Comparison of ENCODE assay signal across 18 mouse cellular contexts in genomic region chr5:142423701-142424100, GRCm38 (mm10). TPM values are rescaled to one million over a fixed set of nuclear protein-coding genes. Genes with fewer than 3 reads are reported as not detected.
A peak's percentile ranks its signal among the peaks of the same experiment; 100 is the strongest.
DNase-seq lines count a peak whose midpoint lies in the region; ATAC-seq lines count a peak whose summit lies in the region.
"Had no signal": no experiment of that assay in that cellular context is flagged by ENCODE, and none has a peak within 500 bp of the region (broad histone marks: within the 10 kb centered on the region; RNA-seq: fewer than 3 reads in every experiment).

No protein-coding gene starts in this region.

- no peak overlapping the region for H3K4me3 ChIP-seq in forebrain, embryonic 14.5 days (ENCODE audit: low read depth, low read length)
- no peak overlapping the region for H3K4me3 ChIP-seq in forebrain, embryonic 10.5 days
- H3K4me3 ChIP-seq in hindbrain, embryonic 12.5 days = no peak overlapping the region
- no peak overlapping the region for H3K4me3 ChIP-seq in hindbrain, embryonic 14.5 days (replicated peaks; ENCODE audit: low read length)
- no peak overlapping the region for H3K4me3 ChIP-seq in limb, embryonic 15.5 days
- H3K4me3 ChIP-seq in limb, embryonic 10.5 days = no peak overlapping the region
- H3K4me3 ChIP-seq in brown adipose tissue, adult 24 weeks (ENCODE audit: insufficient read depth, low read depth, low read length) = no peak overlapping the region
- H3K4me3 ChIP-seq: neural tube, embryonic 12.5 days had no signal

- no peak overlapping the region for H3K4me2 ChIP-seq in forebrain, embryonic 14.5 days (ENCODE audit: low read length)
- H3K4me2 ChIP-seq in hindbrain, embryonic 12.5 days (replicated peaks) = no peak overlapping the region
- H3K4me2 ChIP-seq in hindbrain, embryonic 14.5 days (replicated peaks) = no peak overlapping the region
- H3K4me2 ChIP-seq in limb, embryonic 15.5 days = no peak overlapping the region
- H3K4me2 ChIP-seq: neural tube, embryonic 12.5 days had no signal

- H3K9ac ChIP-seq in forebrain, embryonic 14.5 days (ENCODE audit: low read length) = no peak overlapping the region
- no peak overlapping the region for H3K9ac ChIP-seq in hindbrain, embryonic 12.5 days
- no peak overlapping the region for H3K9ac ChIP-seq in hindbrain, embryonic 14.5 days
- H3K9ac ChIP-seq in limb, embryonic 15.5 days = no peak overlapping the region
- H3K9ac ChIP-seq: liver, embryonic 15.5 days; neural tube, embryonic 12.5 days had no signal

- ATAC-seq in forebrain, embryonic 14.5 days = peak; percentile 81; the same call in 1 of the 2 replicates
- ATAC-seq in hindbrain, embryonic 12.5 days (ENCODE audit: low FRiP score) = 0 out of 2 replicates have a peak, but pooled peaks have one; percentile 39
- ATAC-seq in hindbrain, embryonic 14.5 days (ENCODE audit: low FRiP score) = no peak
- ATAC-seq in limb, embryonic 15.5 days (ENCODE audit: insufficient number of reproducible peaks, low FRiP score, low TSS enrichment, low read depth) = no peak

- peaks cover 10% of the 10 kb centered on the region; the same call in 1 of the 2 replicates for H3K4me1 ChIP-seq in forebrain, embryonic 14.5 days (ENCODE audit: control insufficient read depth, insufficient read depth, low read length)
- peaks cover 48% of the 10 kb centered on the region for H3K4me1 ChIP-seq in forebrain, embryonic 10.5 days
- H3K4me1 ChIP-seq in hindbrain, embryonic 12.5 days = peaks cover 41% of the 10 kb centered on the region
- H3K4me1 ChIP-seq in hindbrain, embryonic 14.5 days (replicated peaks; ENCODE audit: control insufficient read depth, insufficient read depth, low read length) = peaks cover 34% of the 10 kb centered on the region
- peaks cover 40% of the 10 kb centered on the region for H3K4me1 ChIP-seq in limb, embryonic 15.5 days
- H3K4me1 ChIP-seq in limb, embryonic 10.5 days = peaks cover 27% of the 10 kb centered on the region
- peaks cover 44% of the 10 kb centered on the region for H3K4me1 ChIP-seq in brown adipose tissue, adult 24 weeks (ENCODE audit: control insufficient read depth, insufficient read depth, insufficient read length, low read length)

- peak overlapping the region; percentile 21; the same call in 1 of the 2 replicates for H3K27ac ChIP-seq in forebrain, embryonic 14.5 days (ENCODE audit: low read depth, low read length)
- no peak overlapping the region for H3K27ac ChIP-seq in forebrain, embryonic 10.5 days
- H3K27ac ChIP-seq in hindbrain, embryonic 12.5 days = no peak overlapping the region
- no peak overlapping the region for H3K27ac ChIP-seq in hindbrain, embryonic 14.5 days
- peak overlapping the region; percentile 87; the same call in 1 of the 2 replicates for H3K27ac ChIP-seq in limb, embryonic 15.5 days
- H3K27ac ChIP-seq in limb, embryonic 10.5 days = no peak overlapping the region
- 0 out of 2 replicates have a peak overlapping the region, but pooled peaks have one; percentile 91 for H3K27ac ChIP-seq in brown adipose tissue, adult 24 weeks (replicated peaks; ENCODE audit: low read depth, low read length)

- no peak for DNase-seq in forebrain, embryonic 14.5 days (ENCODE audit: low spot score)
- no peak for DNase-seq in forebrain, embryonic 10.5 days (ENCODE audit: extremely low spot score, low spot score)
- DNase-seq in hindbrain, embryonic 14.5 days (ENCODE audit: low spot score) = no peak
- DNase-seq in limb, embryonic 10.5 days (ENCODE audit: low spot score) = no peak
- no peak for DNase-seq in cerebellum, postnatal 10 days
- DNase-seq: adrenal gland, postnatal 25 days; cerebellum, adult 11-12 months; gastrocnemius, postnatal 14 days; kidney, adult 9 months; layer of hippocampus, postnatal 36 days; lung, postnatal 36 days; right cerebral cortex, postnatal 4 days; thymus, postnatal 14 days had no signal

- H3K9me3 ChIP-seq in forebrain, embryonic 14.5 days (replicated peaks; ENCODE audit: control insufficient read depth, low read length) = no peaks in the 10 kb centered on the region
- H3K9me3 ChIP-seq in forebrain, embryonic 10.5 days = no peaks in the 10 kb centered on the region
- no peaks in the 10 kb centered on the region for H3K9me3 ChIP-seq in hindbrain, embryonic 12.5 days (replicated peaks)
- no peaks in the 10 kb centered on the region for H3K9me3 ChIP-seq in hindbrain, embryonic 14.5 days (ENCODE audit: control insufficient read depth, low read length)
- H3K9me3 ChIP-seq in limb, embryonic 15.5 days = no peaks in the 10 kb centered on the region
- H3K9me3 ChIP-seq in limb, embryonic 10.5 days (replicated peaks) = no peaks in the 10 kb centered on the region
- H3K9me3 ChIP-seq: liver, embryonic 15.5 days; neural tube, embryonic 12.5 days had no signal

- 44% methylated on average over 3 of the region's 3 CpGs for WGBS in forebrain, embryonic 14.5 days
- 59% methylated on average over 3 of the region's 3 CpGs for WGBS in forebrain, embryonic 10.5 days
- 46% methylated on average over 3 of the region's 3 CpGs for WGBS in hindbrain, embryonic 12.5 days
- WGBS in hindbrain, embryonic 14.5 days = 37% methylated on average over 3 of the region's 3 CpGs
- 60% methylated on average over 3 of the region's 3 CpGs for WGBS in limb, embryonic 15.5 days
- WGBS in limb, embryonic 10.5 days = 63% methylated on average over 3 of the region's 3 CpGs

- H3K27me3 ChIP-seq in forebrain, embryonic 14.5 days (replicated peaks; ENCODE audit: control insufficient read depth, insufficient read depth, low read length) = no peaks in the 10 kb centered on the region
- no peaks in the 10 kb centered on the region for H3K27me3 ChIP-seq in forebrain, embryonic 10.5 days (ENCODE audit: poor library complexity, severe bottlenecking)
- H3K27me3 ChIP-seq in hindbrain, embryonic 12.5 days = no peaks in the 10 kb centered on the region
- H3K27me3 ChIP-seq in hindbrain, embryonic 14.5 days (ENCODE audit: control insufficient read depth, insufficient read depth, low read length) = no peaks in the 10 kb centered on the region
- no peaks in the 10 kb centered on the region for H3K27me3 ChIP-seq in limb, embryonic 15.5 days
- no peaks in the 10 kb centered on the region for H3K27me3 ChIP-seq in limb, embryonic 10.5 days (ENCODE audit: low read depth, poor library complexity, severe bottlenecking)
- H3K27me3 ChIP-seq: liver, embryonic 15.5 days; neural tube, embryonic 12.5 days had no signal

- peaks cover 4% of the 10 kb centered on the region; the same call in 1 of the 2 replicates for H3K36me3 ChIP-seq in forebrain, embryonic 14.5 days (ENCODE audit: control insufficient read depth, insufficient read depth, low read length)
- peaks cover 77% of the 10 kb centered on the region for H3K36me3 ChIP-seq in forebrain, embryonic 10.5 days (replicated peaks)
- peaks cover 24% of the 10 kb centered on the region for H3K36me3 ChIP-seq in hindbrain, embryonic 12.5 days
- 0 out of 2 replicates have a peak, but pooled peaks cover 4% of the 10 kb centered on the region for H3K36me3 ChIP-seq in hindbrain, embryonic 14.5 days (replicated peaks; ENCODE audit: control insufficient read depth, insufficient read depth)
- peaks cover 29% of the 10 kb centered on the region; the same call in 1 of the 2 replicates for H3K36me3 ChIP-seq in limb, embryonic 15.5 days
- peaks cover 53% of the 10 kb centered on the region for H3K36me3 ChIP-seq in limb, embryonic 10.5 days

RNA-seq across cellular contexts. Expression of gene Foxk1, which starts 22.4 kb away (rescaled TPM):
- 1.8 and 2.8 TPM in 2 replicates for polyA plus RNA-seq in forebrain, embryonic 14.5 days (2014; fragmentation: Nextera tagmentation; extraction: Ambion mirVana)
- 4.3 and 5.2 TPM in 2 replicates for polyA plus RNA-seq in forebrain, embryonic 10.5 days (2016; fragmentation: Nextera tagmentation; extraction: Ambion mirVana)
- polyA plus RNA-seq in hindbrain, embryonic 12.5 days (2016; fragmentation: Nextera tagmentation; extraction: Ambion mirVana) = 7.9 and 8.8 TPM in 2 replicates
- 5.4 and 5.9 TPM in 2 replicates for polyA plus RNA-seq in hindbrain, embryonic 14.5 days (2014; fragmentation: Nextera tagmentation; extraction: Ambion mirVana)
- polyA plus RNA-seq in limb, embryonic 15.5 days (2015; fragmentation: Nextera tagmentation; extraction: Ambion mirVana) = 4.4 and 5.3 TPM in 2 replicates
- 3.5 and 4.5 TPM in 2 replicates for polyA plus RNA-seq in limb, embryonic 10.5 days (2016; fragmentation: Nextera tagmentation; extraction: Ambion mirVana)
- 7.1 and 8.0 TPM in 2 replicates for polyA plus RNA-seq in brown adipose tissue, adult 24 weeks (2012; ENCODE audit: insufficient read depth, insufficient read length, missing spikeins)

RNA-seq across cellular contexts. Expression of gene Ap5z1, which starts 40.0 kb away (rescaled TPM):
- 9.4 and 14.3 TPM in 2 replicates for polyA plus RNA-seq in forebrain, embryonic 14.5 days (2014; fragmentation: Nextera tagmentation; extraction: Ambion mirVana)
- polyA plus RNA-seq in forebrain, embryonic 10.5 days (2016; fragmentation: Nextera tagmentation; extraction: Ambion mirVana) = 10.6 and 12.5 TPM in 2 replicates
- polyA plus RNA-seq in hindbrain, embryonic 12.5 days (2016; fragmentation: Nextera tagmentation; extraction: Ambion mirVana) = 14.9 and 15.6 TPM in 2 replicates
- 12.6 and 12.9 TPM in 2 replicates for polyA plus RNA-seq in hindbrain, embryonic 14.5 days (2014; fragmentation: Nextera tagmentation; extraction: Ambion mirVana)
- polyA plus RNA-seq in limb, embryonic 15.5 days (2015; fragmentation: Nextera tagmentation; extraction: Ambion mirVana) = 9.8 and 9.9 TPM in 2 replicates
- 11.2 and 16.2 TPM in 2 replicates for polyA plus RNA-seq in limb, embryonic 10.5 days (2016; fragmentation: Nextera tagmentation; extraction: Ambion mirVana)
- polyA plus RNA-seq in brown adipose tissue, adult 24 weeks (2012; ENCODE audit: insufficient read depth, insufficient read length, missing spikeins) = 3.4 and 5.6 TPM in 2 replicates

Comparison
In these comparisons a context has a peak if more than half of its experiments do, and no peak if none do; other contexts are left out.
1. ATAC-seq: peak in forebrain, embryonic 14.5 days (single experiment) and hindbrain, embryonic 12.5 days (single experiment); none in hindbrain, embryonic 14.5 days (single experiment) and limb, embryonic 15.5 days (single experiment).
2. H3K27ac ChIP-seq: peak in forebrain, embryonic 14.5 days (single experiment), limb, embryonic 15.5 days (single experiment) and brown adipose tissue, adult 24 weeks (single experiment); none in forebrain, embryonic 10.5 days (single experiment), hindbrain, embryonic 12.5 days (single experiment), hindbrain, embryonic 14.5 days (single experiment) and limb, embryonic 10.5 days (single experiment).